ENCODE assay signal across 12 mouse cellular contexts in the genomic region with DNA sequence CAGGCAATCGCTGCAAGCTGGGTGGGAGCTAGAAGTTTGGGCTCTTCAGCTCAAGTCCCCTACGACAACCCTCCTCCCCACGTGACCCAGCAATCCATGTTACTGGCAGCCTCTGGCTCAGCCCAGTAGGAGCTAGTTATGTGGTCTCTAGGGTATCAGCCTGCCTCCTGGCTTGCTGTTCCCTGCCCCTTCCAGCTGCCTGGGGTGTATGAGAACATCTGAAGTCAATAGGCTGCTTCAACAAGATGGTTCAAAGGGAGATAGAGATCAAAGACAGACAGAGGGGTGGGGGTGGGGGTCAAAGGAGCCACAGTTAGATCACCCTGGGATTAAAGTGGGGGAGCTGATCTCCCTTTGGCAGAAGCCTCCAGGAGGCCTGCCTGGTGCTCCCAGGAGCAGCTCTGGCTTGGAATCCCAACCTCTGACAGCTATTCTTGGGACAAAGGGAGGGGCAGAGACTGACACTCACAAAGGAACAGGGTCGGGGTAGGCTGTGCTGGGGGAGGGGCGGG.
DNase-seq lines count a peak whose midpoint lies in the region; ATAC-seq lines count a peak whose summit lies in the region.
"Had no signal": no experiment of that assay in that cellular context is flagged by ENCODE, and none has a peak within 500 bp of the region (broad histone marks: within the 10 kb centered on the region; RNA-seq: fewer than 3 reads in every experiment).

No protein-coding gene starts in this region.

- 18% methylated on average over 5 of the region's 5 CpGs for WGBS in forebrain, embryonic 14.5 days
- 4% methylated on average over 5 of the region's 5 CpGs for WGBS in forebrain, embryonic 11.5 days
- 20% methylated on average over 5 of the region's 5 CpGs for WGBS in heart, embryonic 16.5 days
- 28% methylated on average over 5 of the region's 5 CpGs for WGBS in intestine, embryonic 16.5 days

- H3K4me2 ChIP-seq in forebrain, embryonic 14.5 days (ENCODE audit: low read length) = no peak overlapping the region
- H3K4me2 ChIP-seq in forebrain, embryonic 11.5 days (ENCODE audit: low read depth, low read length, severe bottlenecking) = no peak overlapping the region
- no peak overlapping the region for H3K4me2 ChIP-seq in heart, embryonic 16.5 days (ENCODE audit: low read depth, low read length)
- H3K4me2 ChIP-seq in intestine, embryonic 16.5 days (ENCODE audit: low read depth, low read length) = no peak overlapping the region
- H3K4me2 ChIP-seq: lung, embryonic 14.5 days; neural tube, embryonic 13.5 days had no signal

- peaks cover 6% of the 10 kb centered on the region for H3K4me1 ChIP-seq in forebrain, embryonic 14.5 days (ENCODE audit: control insufficient read depth, insufficient read depth, low read length)
- H3K4me1 ChIP-seq in forebrain, embryonic 11.5 days (replicated peaks; ENCODE audit: control insufficient read depth, insufficient read depth, low read length) = peaks cover 6% of the 10 kb centered on the region; the same call in 1 of the 2 replicates
- peaks cover 4% of the 10 kb centered on the region; the same call in 1 of the 2 replicates for H3K4me1 ChIP-seq in heart, embryonic 16.5 days (ENCODE audit: control insufficient read depth, insufficient read depth, low read length)
- no peaks in the 10 kb centered on the region for H3K4me1 ChIP-seq in intestine, embryonic 16.5 days (ENCODE audit: control insufficient read depth, insufficient read depth, low read length)

- no peak overlapping the region for H3K27ac ChIP-seq in forebrain, embryonic 14.5 days (ENCODE audit: low read depth, low read length)
- H3K27ac ChIP-seq in forebrain, embryonic 11.5 days (ENCODE audit: low read depth, low read length) = no peak overlapping the region; the same call in 1 of the 2 replicates
- H3K27ac ChIP-seq in heart, embryonic 16.5 days (ENCODE audit: low read length) = no peak overlapping the region
- H3K27ac ChIP-seq in intestine, embryonic 16.5 days (ENCODE audit: low read length) = no peak overlapping the region
- H3K27ac ChIP-seq: neural tube, embryonic 13.5 days had no signal

- H3K4me3 ChIP-seq in forebrain, embryonic 14.5 days (ENCODE audit: low read depth, low read length) = no peak overlapping the region
- H3K4me3 ChIP-seq in forebrain, embryonic 11.5 days (ENCODE audit: low read depth, low read length) = no peak overlapping the region
- no peak overlapping the region for H3K4me3 ChIP-seq in heart, embryonic 16.5 days (ENCODE audit: low read length)
- H3K4me3 ChIP-seq in intestine, embryonic 16.5 days (ENCODE audit: low read length) = no peak overlapping the region
- H3K4me3 ChIP-seq: neural tube, embryonic 13.5 days had no signal

- ATAC-seq in forebrain, embryonic 14.5 days = 0 out of 2 replicates have a peak, but pooled peaks have one; percentile 7
- ATAC-seq in forebrain, embryonic 11.5 days (replicated peaks; ENCODE audit: low FRiP score) = no peak
- peak; percentile 41; the same call in 1 of the 2 replicates for ATAC-seq in heart, embryonic 16.5 days (replicated peaks; ENCODE audit: extremely low read depth, insufficient read depth, low FRiP score)
- no peak for ATAC-seq in intestine, embryonic 16.5 days
- ATAC-seq in activated CD4-positive, CD25-positive, alpha-beta regulatory T cell, adult 4 months = no peak
- ATAC-seq: intestine, postnatal 0 days had no signal

- no peaks in the 10 kb centered on the region for H3K9me3 ChIP-seq in forebrain, embryonic 14.5 days (replicated peaks; ENCODE audit: control insufficient read depth, low read length)
- H3K9me3 ChIP-seq in forebrain, embryonic 11.5 days (ENCODE audit: control insufficient read depth, low read length) = no peaks in the 10 kb centered on the region
- H3K9me3 ChIP-seq in heart, embryonic 16.5 days (replicated peaks; ENCODE audit: control insufficient read depth, low read length) = no peaks in the 10 kb centered on the region
- no peaks in the 10 kb centered on the region for H3K9me3 ChIP-seq in intestine, embryonic 16.5 days (ENCODE audit: control insufficient read depth, low read length)
- H3K9me3 ChIP-seq: neural tube, embryonic 13.5 days had no signal

- H3K36me3 ChIP-seq in forebrain, embryonic 14.5 days (ENCODE audit: control insufficient read depth, insufficient read depth, low read length) = no peaks in the 10 kb centered on the region
- H3K36me3 ChIP-seq in forebrain, embryonic 11.5 days (ENCODE audit: control insufficient read depth, insufficient read depth, low read length) = no peaks in the 10 kb centered on the region
- H3K36me3 ChIP-seq in heart, embryonic 16.5 days (ENCODE audit: control insufficient read depth, insufficient read depth) = no peaks in the 10 kb centered on the region
- H3K36me3 ChIP-seq in intestine, embryonic 16.5 days (ENCODE audit: control insufficient read depth, insufficient read depth, low read length) = no peaks in the 10 kb centered on the region
- H3K36me3 ChIP-seq: neural tube, embryonic 13.5 days had no signal

- H3K9ac ChIP-seq in forebrain, embryonic 14.5 days (ENCODE audit: low read length) = no peak overlapping the region
- no peak overlapping the region for H3K9ac ChIP-seq in forebrain, embryonic 11.5 days (ENCODE audit: low read length)
- no peak overlapping the region for H3K9ac ChIP-seq in heart, embryonic 16.5 days (ENCODE audit: low read length)
- H3K9ac ChIP-seq in intestine, embryonic 16.5 days (ENCODE audit: low read depth, low read length) = no peak overlapping the region
- H3K9ac ChIP-seq: lung, embryonic 14.5 days; neural tube, embryonic 13.5 days had no signal

- no peak for DNase-seq in forebrain, embryonic 14.5 days (ENCODE audit: low spot score)
- no peak for DNase-seq in forebrain, embryonic 11.5 days (ENCODE audit: low spot score)
- DNase-seq in thymus, postnatal 14 days = peak; percentile 13
- DNase-seq in thymus, adult 18-20 months = no peak
- DNase-seq in kidney, postnatal 4 days = no peak
- DNase-seq: adrenal gland, postnatal 36 days; lung, embryonic 14.5 days had no signal

- 0 out of 2 replicates have a peak, but pooled peaks cover 4% of the 10 kb centered on the region for H3K27me3 ChIP-seq in forebrain, embryonic 14.5 days (replicated peaks; ENCODE audit: control insufficient read depth, insufficient read depth, low read length)
- H3K27me3 ChIP-seq in forebrain, embryonic 11.5 days (ENCODE audit: control insufficient read depth, insufficient read depth, low read length) = no peaks in the 10 kb centered on the region
- H3K27me3 ChIP-seq in heart, embryonic 16.5 days (ENCODE audit: control insufficient read depth, insufficient read depth, low read length) = peaks cover 52% of the 10 kb centered on the region
- no peaks in the 10 kb centered on the region for H3K27me3 ChIP-seq in intestine, embryonic 16.5 days (replicated peaks; ENCODE audit: control insufficient read depth, insufficient read depth, low read length)

Comparison
In these comparisons a context has a peak if more than half of its experiments do, and no peak if none do; other contexts are left out.
1. ATAC-seq: peak in forebrain, embryonic 14.5 days (single experiment) and heart, embryonic 16.5 days (single experiment); none in forebrain, embryonic 11.5 days (single experiment), intestine, embryonic 16.5 days (single experiment) and activated CD4-positive, CD25-positive, alpha-beta regulatory T cell, adult 4 months (single experiment).